ENCODE assay signal across 11 mouse cellular contexts in the genomic region with DNA sequence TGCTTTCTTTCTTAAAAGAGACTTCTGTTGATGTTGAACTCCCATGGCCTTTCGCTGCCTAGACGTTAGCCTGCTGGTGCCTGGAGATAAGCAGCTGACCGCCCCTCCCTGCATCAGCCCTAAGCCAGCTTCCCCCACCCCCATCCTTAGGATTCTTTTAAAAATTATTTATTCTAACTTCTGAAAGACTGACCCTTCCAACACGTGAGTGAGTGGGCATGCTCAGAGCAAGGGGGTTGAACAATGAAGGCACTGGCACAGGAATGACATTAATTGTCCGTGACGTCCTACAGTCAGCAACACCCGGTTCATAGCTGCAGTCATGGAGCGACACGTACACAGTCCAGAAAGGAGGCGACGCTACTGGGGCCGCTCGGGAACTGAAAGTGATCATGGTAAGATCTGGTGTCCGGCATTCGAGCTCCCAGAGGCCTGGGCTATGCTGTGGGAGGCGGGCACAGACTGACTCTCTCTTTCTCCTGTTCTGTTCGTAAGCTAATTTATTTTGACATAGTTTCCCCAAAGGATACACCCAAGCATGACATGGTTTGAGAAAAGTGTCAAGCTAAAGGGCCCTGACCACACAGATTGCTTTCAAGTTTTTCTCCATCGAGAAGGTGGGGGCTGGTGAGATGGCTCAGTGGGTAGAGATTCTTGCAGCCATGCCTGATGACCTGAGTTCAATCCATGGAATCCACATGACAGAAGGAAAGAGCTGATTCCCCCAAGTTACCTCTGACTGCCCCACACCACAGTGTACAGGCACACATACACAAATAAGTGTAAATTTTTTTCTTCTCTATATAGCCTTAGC. TPM values are rescaled to one million over a fixed set of nuclear protein-coding genes. Genes with fewer than 3 reads are reported as not detected.
A peak's percentile ranks its signal among the peaks of the same experiment; 100 is the strongest.
DNase-seq lines count a peak whose midpoint lies in the region; ATAC-seq and TF ChIP-seq lines count a peak whose summit lies in the region.
"Had no signal": no experiment of that assay in that cellular context is flagged by ENCODE, and none has a peak within 500 bp of the region (broad histone marks: within the 10 kb centered on the region; RNA-seq: fewer than 3 reads in every experiment).

No protein-coding gene starts in this region.

- no peak overlapping the region for H3K4me2 ChIP-seq in forebrain, embryonic 16.5 days (ENCODE audit: low read length)
- H3K4me2 ChIP-seq in lung, postnatal 0 days (replicated peaks; ENCODE audit: low read depth, low read length), result 0 out of 2 replicates have a peak overlapping the region, but pooled peaks have one; percentile 8
- H3K4me2 ChIP-seq in stomach, postnatal 0 days (replicated peaks; ENCODE audit: low read depth), result no peak overlapping the region
- H3K4me2 ChIP-seq: hindbrain, embryonic 15.5 days; limb, embryonic 12.5 days had no signal

- WGBS in forebrain, embryonic 10.5 days, result 89% methylated on average over 18 of the region's 18 CpGs
- 76% methylated on average over 18 of the region's 18 CpGs for WGBS in forebrain, embryonic 16.5 days
- WGBS in lung, postnatal 0 days, result 54% methylated on average over 18 of the region's 18 CpGs
- WGBS in stomach, postnatal 0 days, result 60% methylated on average over 18 of the region's 18 CpGs

- no peak for TF ChIP-seq CTCF in lung, postnatal 0 days (IDR thresholded peaks at IDR 0.05)
- TF ChIP-seq CTCF in stomach, postnatal 0 days (IDR thresholded peaks at IDR 0.05; ENCODE audit: low read depth), result no peak

- H3K27me3 ChIP-seq in forebrain, embryonic 10.5 days (ENCODE audit: poor library complexity, severe bottlenecking), result no peaks in the 10 kb centered on the region
- no peaks in the 10 kb centered on the region for H3K27me3 ChIP-seq in forebrain, embryonic 16.5 days (replicated peaks; ENCODE audit: control insufficient read depth, insufficient read depth, low read length)
- no peaks in the 10 kb centered on the region for H3K27me3 ChIP-seq in lung, postnatal 0 days (replicated peaks; ENCODE audit: insufficient read depth, low read length)
- no peaks in the 10 kb centered on the region for H3K27me3 ChIP-seq in stomach, postnatal 0 days (ENCODE audit: control insufficient read depth, insufficient read depth, low read length)
- H3K27me3 ChIP-seq: hindbrain, embryonic 15.5 days; limb, embryonic 12.5 days had no signal

- no peak for TF ChIP-seq EP300 in lung, postnatal 0 days (IDR thresholded peaks at IDR 0.05)
- TF ChIP-seq EP300 in stomach, postnatal 0 days (optimal IDR thresholded peaks at IDR 0.05), result no peak

- ATAC-seq in forebrain, embryonic 16.5 days, result no peak
- ATAC-seq in lung, postnatal 0 days, result peak; percentile 69
- peak; percentile 38; the same call in 1 of the 2 replicates for ATAC-seq in stomach, postnatal 0 days (ENCODE audit: low FRiP score, low TSS enrichment)

- peak overlapping the region; percentile 21; the same call in 1 of the 2 replicates for H3K27ac ChIP-seq in forebrain, embryonic 10.5 days
- no peak overlapping the region for H3K27ac ChIP-seq in forebrain, embryonic 16.5 days (ENCODE audit: low read length)
- H3K27ac ChIP-seq in lung, postnatal 0 days (ENCODE audit: low read length), result no peak overlapping the region
- H3K27ac ChIP-seq in stomach, postnatal 0 days (replicated peaks), result no peak overlapping the region
- H3K27ac ChIP-seq: limb, embryonic 12.5 days had no signal

- no peaks in the 10 kb centered on the region for H3K9me3 ChIP-seq in forebrain, embryonic 10.5 days
- no peaks in the 10 kb centered on the region for H3K9me3 ChIP-seq in forebrain, embryonic 16.5 days (ENCODE audit: control insufficient read depth, low read length)
- H3K9me3 ChIP-seq in lung, postnatal 0 days (ENCODE audit: low read length), result no peaks in the 10 kb centered on the region
- H3K9me3 ChIP-seq in stomach, postnatal 0 days (ENCODE audit: control insufficient read depth, low read length), result no peaks in the 10 kb centered on the region
- H3K9me3 ChIP-seq: hindbrain, embryonic 15.5 days; limb, embryonic 12.5 days had no signal

- no peak overlapping the region for H3K4me3 ChIP-seq in forebrain, embryonic 10.5 days
- H3K4me3 ChIP-seq in forebrain, embryonic 16.5 days (replicated peaks; ENCODE audit: low read length), result no peak overlapping the region
- H3K4me3 ChIP-seq in lung, postnatal 0 days (ENCODE audit: low read depth, low read length), result no peak overlapping the region
- no peak overlapping the region for H3K4me3 ChIP-seq in stomach, postnatal 0 days (ENCODE audit: low read depth, low read length)
- H3K4me3 ChIP-seq: hindbrain, embryonic 15.5 days; limb, embryonic 12.5 days had no signal

- peaks cover 87% of the 10 kb centered on the region for H3K36me3 ChIP-seq in forebrain, embryonic 10.5 days (replicated peaks)
- no peaks in the 10 kb centered on the region for H3K36me3 ChIP-seq in forebrain, embryonic 16.5 days (ENCODE audit: control insufficient read depth, insufficient read depth)
- peaks cover 4% of the 10 kb centered on the region; the same call in 1 of the 2 replicates for H3K36me3 ChIP-seq in lung, postnatal 0 days (ENCODE audit: insufficient read depth, low read length)
- peaks cover 13% of the 10 kb centered on the region for H3K36me3 ChIP-seq in stomach, postnatal 0 days (ENCODE audit: control insufficient read depth, insufficient read depth, low read length)

- no peak for DNase-seq in forebrain, embryonic 10.5 days (ENCODE audit: extremely low spot score, low spot score)
- peak; percentile 32 for DNase-seq in lung, postnatal 0 days (ENCODE audit: low spot score)
- no peak for DNase-seq in lung, postnatal 25 days (ENCODE audit: low spot score)
- DNase-seq in lung, postnatal 36 days, result peak; percentile 20
- no peak for DNase-seq in stomach, postnatal 0 days (ENCODE audit: low spot score)
- DNase-seq in left cerebral cortex, postnatal 36 days (ENCODE audit: low spot score in 2 of 2), result no peak
- no peak for DNase-seq in gastrocnemius, postnatal 10 days
- DNase-seq: cerebellum, postnatal 36 days had no signal

- intact Hi-C loops in left cerebral cortex, postnatal 36 days (cut with DNase I), result loop anchor here (5.0 kb wide), 1 partner anchor 217 kb away; the partner anchor contains the start of gene Cachd1

- no peak overlapping the region for H3K9ac ChIP-seq in forebrain, embryonic 16.5 days (replicated peaks; ENCODE audit: low read depth, low read length)
- H3K9ac ChIP-seq in lung, postnatal 0 days (replicated peaks; ENCODE audit: low read depth), result no peak overlapping the region
- no peak overlapping the region for H3K9ac ChIP-seq in stomach, postnatal 0 days (ENCODE audit: low read length)
- H3K9ac ChIP-seq: hindbrain, embryonic 15.5 days; limb, embryonic 12.5 days had no signal

- H3K4me1 ChIP-seq in forebrain, embryonic 10.5 days, result peaks cover 21% of the 10 kb centered on the region
- peaks cover 21% of the 10 kb centered on the region for H3K4me1 ChIP-seq in forebrain, embryonic 16.5 days (replicated peaks; ENCODE audit: control insufficient read depth, insufficient read depth, low read length)
- no peaks in the 10 kb centered on the region for H3K4me1 ChIP-seq in lung, postnatal 0 days (ENCODE audit: insufficient read depth, low read depth, low read length)
- no peaks in the 10 kb centered on the region for H3K4me1 ChIP-seq in stomach, postnatal 0 days (replicated peaks; ENCODE audit: control insufficient read depth, insufficient read depth)

RNA-seq across cellular contexts. Expression of gene Gm10577, which starts 25.8 kb away (rescaled TPM):
- not detected in 2 replicates for polyA plus RNA-seq in forebrain, embryonic 10.5 days (2016; fragmentation: Nextera tagmentation; extraction: Ambion mirVana)
- polyA plus RNA-seq in forebrain, embryonic 16.5 days (2015; fragmentation: Nextera tagmentation; extraction: Ambion mirVana), result not detected in 2 replicates
- not detected in 2 replicates for polyA plus RNA-seq in lung, postnatal 0 days (2015; fragmentation: Nextera tagmentation; extraction: Ambion mirVana)
- polyA plus RNA-seq in stomach, postnatal 0 days (2015; fragmentation: Nextera tagmentation; extraction: Ambion mirVana), result not detected in 2 replicates
- not detected for total RNA-seq in left cerebral cortex, postnatal 36 days (2021)
- not detected for total RNA-seq in gastrocnemius, postnatal 10 days (2021)
- polyA plus RNA-seq: hindbrain, embryonic 15.5 days; limb, embryonic 12.5 days had no signal

Comparison
In these comparisons a context has a peak if more than half of its experiments do, and no peak if none do; other contexts are left out.
1. DNase-seq: peak in lung, postnatal 0 days (single experiment) and lung, postnatal 36 days (single experiment); none in forebrain, embryonic 10.5 days (single experiment), lung, postnatal 25 days (single experiment), stomach, postnatal 0 days (single experiment), left cerebral cortex, postnatal 36 days (0 of 2) and gastrocnemius, postnatal 10 days (single experiment).